Mouse (Mus musculus): ENCODE measurements around the gene Nrip3. TPM values are rescaled to one million over a fixed set of nuclear protein-coding genes. Genes with fewer than 3 reads are reported as not detected.

The Nrip3 gene
- 2.0 and 3.3 TPM in 2 replicates for polyA plus RNA-seq (2011; ENCODE audit: insufficient read depth, insufficient read length, low replicate concordance, missing spikeins)

DNA sequence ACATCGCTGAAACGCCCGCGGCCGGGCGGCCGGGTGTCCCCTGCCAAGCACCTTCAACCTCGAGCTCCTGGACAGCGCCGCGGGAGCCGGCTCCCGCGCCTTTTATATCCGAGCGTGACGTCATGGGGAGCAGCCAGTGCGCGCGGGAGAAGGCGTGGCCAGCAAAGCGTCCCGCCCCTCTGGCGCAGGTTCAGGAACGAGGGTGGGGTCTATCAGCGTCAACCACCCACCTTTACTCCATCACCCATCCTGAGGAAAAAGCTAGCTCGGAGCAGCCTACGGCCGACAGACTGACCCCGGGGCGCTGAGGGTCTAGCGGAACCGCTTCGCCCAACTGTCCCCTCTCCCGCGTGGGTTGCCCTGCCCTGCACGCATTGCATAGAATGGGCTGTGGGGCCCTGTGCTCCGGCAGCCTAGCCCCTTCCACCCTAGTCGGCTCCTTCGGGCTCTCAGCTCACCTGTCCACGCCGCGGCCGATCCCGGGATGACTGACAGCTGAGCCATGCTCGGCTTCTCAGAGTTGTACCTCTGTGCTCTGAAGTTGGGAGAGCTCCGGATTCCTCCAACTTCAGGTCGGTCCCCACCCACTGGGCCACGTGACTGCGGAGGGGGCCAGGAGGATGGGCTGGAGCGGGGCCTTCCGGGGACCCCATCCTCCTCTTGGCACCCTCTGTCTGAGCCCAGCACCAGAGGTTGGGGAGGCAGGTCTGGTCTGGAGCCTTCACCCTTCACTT, at the start of gene Nrip3:
Gene Nrip3, minus strand, starts transcription at position 556 of the 734 bp plus-strand sequence.
- H3K27ac ChIP-seq (ENCODE audit: control insufficient read depth, insufficient read depth, low read depth, low read length, poor library complexity), result peak within 1 kb of the TSS; percentile 30; the same call in 1 of the 2 replicates
- TF ChIP-seq CTCF (IDR thresholded peaks at IDR 0.05; ENCODE audit: control insufficient read depth, insufficient read depth, low read length) (no peak), POLR2A (IDR thresholded peaks at IDR 0.05; ENCODE audit: borderline replicate concordance, control insufficient read depth, low read depth, low read length) (0 out of 2 replicates have a peak, but pooled peaks have one; percentile 12)

DNA sequence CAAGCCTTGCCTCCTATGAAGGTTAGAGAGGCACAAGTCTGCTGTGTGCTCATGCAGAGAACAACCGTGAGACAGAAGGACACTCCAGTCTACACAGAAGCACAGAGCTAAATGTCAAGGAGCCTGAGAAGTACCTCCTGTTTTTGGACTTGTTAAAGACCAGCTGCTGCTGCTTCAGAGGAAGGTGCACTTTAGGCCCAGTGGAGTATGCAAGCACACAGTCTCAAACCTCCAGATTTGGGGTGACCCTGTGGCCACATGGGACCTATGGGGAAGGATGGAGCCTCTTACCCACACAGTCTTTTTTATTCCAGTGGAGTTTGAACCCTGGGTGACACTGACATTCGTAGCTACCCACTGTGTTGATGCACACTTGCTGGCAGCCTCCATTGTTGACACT, 49.6 kb upstream of the Nrip3 start:
- TF ChIP-seq CTCF (IDR thresholded peaks at IDR 0.05; ENCODE audit: control insufficient read depth, insufficient read depth, low read length) (no peak), POLR2A (IDR thresholded peaks at IDR 0.05; ENCODE audit: borderline replicate concordance, control insufficient read depth, low read depth, low read length) (no peak)
- Histone ChIP-seq H3K27ac (ENCODE audit: control insufficient read depth, insufficient read depth, low read depth, low read length, poor library complexity) (no peak overlapping the region), H3K4me1 (ENCODE audit: control insufficient read depth, insufficient read depth, low read length) (no peaks in the 10 kb centered on the region; the same call in 1 of the 2 replicates), H3K4me3 (replicated peaks; ENCODE audit: control insufficient read depth, low read depth, low read length) (no peak overlapping the region)
- WGBS, result 81% methylated on average over 2 of the region's 2 CpGs

More for the DNA sequence above, at the start of gene Nrip3:
- 3% methylated on average over 52 of the region's 52 CpGs for WGBS
- H3K4me3 ChIP-seq (replicated peaks; ENCODE audit: control insufficient read depth, low read depth, low read length), result peak within 1 kb of the TSS; percentile 60
- H3K4me1 ChIP-seq (ENCODE audit: control insufficient read depth, insufficient read depth, low read length), result no peaks in the 10 kb centered on the region

DNA sequence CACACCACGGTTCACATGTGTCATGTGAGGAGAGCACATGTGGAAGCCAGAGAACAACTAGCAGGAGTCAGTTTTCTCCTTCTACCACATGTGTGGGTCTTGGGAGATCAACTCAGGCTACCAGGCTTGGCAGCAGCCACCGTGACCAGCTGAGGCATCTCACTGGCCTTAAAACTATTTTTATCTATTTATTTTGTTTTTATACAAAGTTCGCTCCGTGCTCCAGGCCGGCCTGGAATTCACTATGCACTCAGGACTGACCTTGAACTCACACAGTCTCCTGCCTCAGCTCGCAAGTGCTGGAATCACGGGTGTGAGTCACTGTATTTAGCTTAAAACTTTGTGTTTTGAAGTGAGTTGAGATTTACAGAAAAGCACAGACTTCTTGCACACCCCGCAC, 45.1 kb upstream of the Nrip3 start:
- Histone ChIP-seq H3K27ac (ENCODE audit: control insufficient read depth, insufficient read depth, low read depth, low read length, poor library complexity) (no peak overlapping the region), H3K4me3 (replicated peaks; ENCODE audit: control insufficient read depth, low read depth, low read length) (no peak overlapping the region), H3K4me1 (ENCODE audit: control insufficient read depth, insufficient read depth, low read length) (no peaks in the 10 kb centered on the region; the same call in 1 of the 2 replicates)
- TF ChIP-seq POLR2A (IDR thresholded peaks at IDR 0.05; ENCODE audit: borderline replicate concordance, control insufficient read depth, low read depth, low read length), result no peak
- TF ChIP-seq CTCF (IDR thresholded peaks at IDR 0.05; ENCODE audit: control insufficient read depth, insufficient read depth, low read length), result no peak
- 85% methylated on average over 8 of the region's 8 CpGs for WGBS

DNA sequence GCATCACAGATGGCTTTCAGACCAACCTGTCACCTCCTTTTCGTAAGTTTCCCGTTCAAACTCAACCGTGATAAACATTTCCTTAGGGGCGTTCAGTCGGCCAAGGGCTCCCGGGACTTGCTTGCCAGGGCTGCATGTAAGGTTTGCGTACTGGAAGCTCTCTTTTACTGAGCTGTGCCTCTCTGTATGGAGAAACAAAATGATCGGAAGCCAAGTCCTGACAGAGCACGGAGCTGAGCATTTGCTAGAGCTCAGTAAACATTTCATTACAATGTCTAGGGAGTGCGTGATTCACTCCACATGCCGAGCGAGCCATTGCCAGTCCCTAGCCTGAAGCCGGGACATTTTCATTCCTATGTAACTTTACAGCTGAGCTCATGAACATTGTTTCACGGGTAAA, 43.5 kb upstream of the Nrip3 start:
- Histone ChIP-seq H3K27ac (ENCODE audit: control insufficient read depth, insufficient read depth, low read depth, low read length, poor library complexity) (no peak overlapping the region), H3K4me1 (ENCODE audit: control insufficient read depth, insufficient read depth, low read length) (no peaks in the 10 kb centered on the region; the same call in 1 of the 2 replicates), H3K4me3 (replicated peaks; ENCODE audit: control insufficient read depth, low read depth, low read length) (no peak overlapping the region)
- TF ChIP-seq POLR2A (IDR thresholded peaks at IDR 0.05; ENCODE audit: borderline replicate concordance, control insufficient read depth, low read depth, low read length) (no peak), CTCF (IDR thresholded peaks at IDR 0.05; ENCODE audit: control insufficient read depth, insufficient read depth, low read length) (no peak)
- 87% methylated on average over 14 of the region's 14 CpGs for WGBS

DNA sequence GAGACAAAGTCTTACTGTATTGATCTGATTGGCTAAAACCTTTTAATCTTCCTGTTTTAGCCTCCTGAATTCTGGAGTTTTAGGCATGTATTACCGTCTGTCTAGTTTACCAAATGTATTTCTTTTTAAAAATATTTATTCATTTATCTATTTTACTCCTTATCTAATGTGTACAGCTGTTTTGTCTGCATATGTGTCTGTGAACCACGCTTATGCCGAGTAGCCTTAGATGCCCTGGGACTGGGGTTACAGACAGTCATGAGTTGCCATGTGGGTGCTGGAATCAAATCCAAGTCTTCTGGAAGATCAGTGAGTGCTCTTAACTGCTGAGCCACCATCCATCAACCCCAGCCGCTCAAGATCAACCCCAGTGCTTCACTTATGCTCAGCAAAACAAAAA, 36.8 kb upstream of the Nrip3 start:
- no peak overlapping the region for H3K4me3 ChIP-seq (replicated peaks; ENCODE audit: control insufficient read depth, low read depth, low read length)
- H3K27ac ChIP-seq (ENCODE audit: control insufficient read depth, insufficient read depth, low read depth, low read length, poor library complexity), result peak overlapping the region; percentile 51; the same call in 1 of the 2 replicates
- 55% methylated on average over 4 of the region's 4 CpGs for WGBS
- no peaks in the 10 kb centered on the region; the same call in 1 of the 2 replicates for H3K4me1 ChIP-seq (ENCODE audit: control insufficient read depth, insufficient read depth, low read length)
- TF ChIP-seq CTCF (IDR thresholded peaks at IDR 0.05; ENCODE audit: control insufficient read depth, insufficient read depth, low read length) (no peak), POLR2A (IDR thresholded peaks at IDR 0.05; ENCODE audit: borderline replicate concordance, control insufficient read depth, low read depth, low read length) (no peak)

DNA sequence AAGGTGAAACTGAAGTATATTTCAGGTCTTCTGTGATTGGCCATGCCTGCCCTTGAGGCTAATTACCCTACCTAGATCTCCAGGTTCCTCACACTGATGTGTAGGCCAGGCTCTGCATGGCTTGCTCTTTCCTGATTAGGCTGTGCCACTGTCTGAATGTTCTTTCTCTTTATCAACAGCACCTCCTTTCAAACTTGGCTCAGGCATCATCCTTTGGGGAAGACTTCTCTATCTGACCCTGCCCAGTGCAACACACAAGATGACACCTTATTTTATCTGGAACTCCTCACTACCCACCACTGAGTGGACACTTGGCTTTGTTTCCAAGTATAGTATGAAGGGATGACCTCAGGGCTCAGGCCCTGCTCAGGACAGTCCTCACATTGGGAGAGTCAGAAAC, 36.1 kb upstream of the Nrip3 start:
- H3K4me1 ChIP-seq (ENCODE audit: control insufficient read depth, insufficient read depth, low read length), result no peaks in the 10 kb centered on the region; the same call in 1 of the 2 replicates
- no peak overlapping the region for H3K4me3 ChIP-seq (replicated peaks; ENCODE audit: control insufficient read depth, low read depth, low read length)
- peak overlapping the region; percentile 75; the same call in 1 of the 2 replicates for H3K27ac ChIP-seq (ENCODE audit: control insufficient read depth, insufficient read depth, low read depth, low read length, poor library complexity)
- TF ChIP-seq CTCF (IDR thresholded peaks at IDR 0.05; ENCODE audit: control insufficient read depth, insufficient read depth, low read length), result no peak
- TF ChIP-seq POLR2A (IDR thresholded peaks at IDR 0.05; ENCODE audit: borderline replicate concordance, control insufficient read depth, low read depth, low read length), result no peak

DNA sequence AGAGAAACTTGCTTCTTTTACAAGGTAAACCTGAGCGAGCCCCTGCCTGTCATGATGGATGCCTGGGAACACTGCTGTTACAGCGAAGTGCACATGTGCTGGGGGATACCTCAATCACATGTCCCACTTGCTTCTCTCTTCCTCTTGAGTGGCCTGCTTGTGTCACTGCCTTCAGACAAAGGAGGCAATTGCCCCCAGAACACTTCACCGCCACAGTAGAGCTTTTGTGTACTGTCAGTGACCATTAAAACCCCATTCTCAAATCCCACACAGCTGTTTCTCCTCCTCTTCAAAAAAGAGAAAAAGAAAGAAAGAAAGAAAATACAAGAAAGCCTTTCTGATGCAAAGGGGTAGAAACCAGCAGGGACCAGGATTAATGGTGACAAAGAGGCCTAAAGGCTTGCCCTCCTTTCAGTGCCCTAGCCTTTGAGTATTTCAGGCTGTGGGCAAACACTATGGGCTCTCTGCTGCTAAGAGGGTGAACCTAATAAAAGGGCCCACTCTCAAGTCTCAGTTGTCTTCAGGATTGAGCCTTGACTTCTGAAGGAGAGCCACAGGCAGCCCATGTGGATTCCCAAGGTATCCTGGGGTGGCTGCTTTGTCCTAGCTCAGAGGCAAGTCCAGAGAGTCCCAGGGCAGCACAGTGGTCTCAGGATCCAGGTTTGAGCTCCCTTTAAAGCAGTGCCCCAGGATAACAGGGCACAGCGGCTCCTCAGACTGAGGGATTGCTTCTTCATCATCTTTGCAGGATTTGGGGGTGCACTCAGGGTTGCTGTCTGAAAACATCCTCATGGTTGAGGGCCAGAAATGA, 31.7 kb upstream of the Nrip3 start:
- H3K4me3 ChIP-seq (replicated peaks; ENCODE audit: control insufficient read depth, low read depth, low read length), result no peak overlapping the region
- 92% methylated on average over 4 of the region's 4 CpGs for WGBS
- no peak overlapping the region for H3K27ac ChIP-seq (ENCODE audit: control insufficient read depth, insufficient read depth, low read depth, low read length, poor library complexity)
- no peaks in the 10 kb centered on the region; the same call in 1 of the 2 replicates for H3K4me1 ChIP-seq (ENCODE audit: control insufficient read depth, insufficient read depth, low read length)
- no peak for TF ChIP-seq POLR2A (IDR thresholded peaks at IDR 0.05; ENCODE audit: borderline replicate concordance, control insufficient read depth, low read depth, low read length)
